Mouse (Mus musculus): ENCODE data around the gene Suox.

DNA sequence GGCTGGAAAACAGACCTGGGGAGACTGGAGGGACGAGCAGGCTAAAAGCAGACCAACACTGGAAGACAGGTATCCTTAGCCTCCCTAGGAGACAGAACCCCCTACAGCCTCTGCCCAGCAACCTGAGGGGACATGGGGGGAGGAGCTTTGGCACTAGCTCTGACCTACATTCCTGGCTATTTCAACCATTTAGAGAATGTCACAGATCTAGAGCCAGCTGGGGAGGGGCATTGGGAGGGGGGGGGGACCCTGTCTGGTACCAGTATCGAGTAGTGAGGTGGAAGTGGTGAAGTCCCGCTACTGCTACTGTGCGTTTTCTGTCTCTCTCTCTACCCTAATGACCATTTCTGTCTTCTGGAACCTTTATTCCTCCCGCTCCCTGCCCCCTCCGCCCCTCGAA lies 32.0 kb downstream of the Suox start:
- TF ChIP-seq CTCF (IDR thresholded peaks at IDR 0.05) = no peak
- no peak for TF ChIP-seq POLR2A (IDR thresholded peaks at IDR 0.05; ENCODE audit: insufficient read depth, low read depth, low read length)
- no peak for TF ChIP-seq EP300 (IDR thresholded peaks at IDR 0.05; ENCODE audit: insufficient read depth, low read depth, low read length)
